Mouse (Mus musculus) midbrain, embryonic 12.5 days (tissue): ENCODE results near the gene Psmc6. TPM values are rescaled to one million over a fixed set of nuclear protein-coding genes. Genes with fewer than 3 reads are reported as not detected.
A peak's percentile ranks its signal among the peaks of the same experiment; 100 is the strongest.

ENCODE experiments used
- ATAC-seq: fragments of 200-750 bp; cut with Nextera tagmentation; 2 replicates; pipeline ENCODE4 v1.8.0; 2017; ENCODE audit warnings: low read depth, moderate TSS enrichment, moderate library complexity; ENCODE audit not compliant: low FRiP score
- H3K27ac ChIP-seq: fragments of 300-500 bp; sonication (generic); replicated peaks from 2 replicates; pipeline ENCODE4 v1.5.1; 2016; ENCODE audit warnings: mild to moderate bottlenecking
- H3K27me3 ChIP-seq: fragments of 300-500 bp; sonication (generic); 2 replicates; pipeline ENCODE4 v1.6.1; 2016; ENCODE audit warnings: mild to moderate bottlenecking
- H3K36me3 ChIP-seq: fragments of 300-500 bp; sonication (generic); 2 replicates; pipeline ENCODE4 v1.6.1; 2016
- H3K4me1 ChIP-seq: fragments of 300-500 bp; sonication (generic); 2 replicates; pipeline ENCODE4 v1.6.1; 2016
- H3K4me2 ChIP-seq: fragments of 300-500 bp; sonication (generic); replicated peaks from 2 replicates; pipeline ENCODE4 v1.6.1; 2016; ENCODE audit warnings: mild to moderate bottlenecking, moderate library complexity
- H3K4me3 ChIP-seq: fragments of 300-500 bp; sonication (generic); 2 replicates; pipeline ENCODE4 v1.5.1; 2016; ENCODE audit warnings: mild to moderate bottlenecking
- H3K9ac ChIP-seq: fragments of 300-500 bp; sonication (generic); replicated peaks from 2 replicates; pipeline ENCODE4 v1.6.1; 2016; ENCODE audit warnings: mild to moderate bottlenecking, moderate library complexity
- H3K9me3 ChIP-seq: fragments of 300-500 bp; sonication (generic); 2 replicates; pipeline ENCODE4 v1.6.1; 2016; ENCODE audit warnings: mild to moderate bottlenecking
- WGBS: fragments of 180-500 bp; shearing (Covaris S2); methylation state at CpG from one replicate; pipeline ENCODE4 v1.1.7; 2016; 5-methylcytosine and 5-hydroxymethylcytosine counted together
- polyA plus RNA-seq: library from polyadenylated mRNA; unstranded; fragments of >200 nt; fragmentation: Nextera tagmentation; extraction: Ambion mirVana; gene quantifications from 2 replicates; pipeline ENCODE4 v1.2.1, GENCODE M21; 2016

The Psmc6 gene
- polyA plus RNA-seq, 1 experiment from 2014 or later = 210 TPM

DNA sequence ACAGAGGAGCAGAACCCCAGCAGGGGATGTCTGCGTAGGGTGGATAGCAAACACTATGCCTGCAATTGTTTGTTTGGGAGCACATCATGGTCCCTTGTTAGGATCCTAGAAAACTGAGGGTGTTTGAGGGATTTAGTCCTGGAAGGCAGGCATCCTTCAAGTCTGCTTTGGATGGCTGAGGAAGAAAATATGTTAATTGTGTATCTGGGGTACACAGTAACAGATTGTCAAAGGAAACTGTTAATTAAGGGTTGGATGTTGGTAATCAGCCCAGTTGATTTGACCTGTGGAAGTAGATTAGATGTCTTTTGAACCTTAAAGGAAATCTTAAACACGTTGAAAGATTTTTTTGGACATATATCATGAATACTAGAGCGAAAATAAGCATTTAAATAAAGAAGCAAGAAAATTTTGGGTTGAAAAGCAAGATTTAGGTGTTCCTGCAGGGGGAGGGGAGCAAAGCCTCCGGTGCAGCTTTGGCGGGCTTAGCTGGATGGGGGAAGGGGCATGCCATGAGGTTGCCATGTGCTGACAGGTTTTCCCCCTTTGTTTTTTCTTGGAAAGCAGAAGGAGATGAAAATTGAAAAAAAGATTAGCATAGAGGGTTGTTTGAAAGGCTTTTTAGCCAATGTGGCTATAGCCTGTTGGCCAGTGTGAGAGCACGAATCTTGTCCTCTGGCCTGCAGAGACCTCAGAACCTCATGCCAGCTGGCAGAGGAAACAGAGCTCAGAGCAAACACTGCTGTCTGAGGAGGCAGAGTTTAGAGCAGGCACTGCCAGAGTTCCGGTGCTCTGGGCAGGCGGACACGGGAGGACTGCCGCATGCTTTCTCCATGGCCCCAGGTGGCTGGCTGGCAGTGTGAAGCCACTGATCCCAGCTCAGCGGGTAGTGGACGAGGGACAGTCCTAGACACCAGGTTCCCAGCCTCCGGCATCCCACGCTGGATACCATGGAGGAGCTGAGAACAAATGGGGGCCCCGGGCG lies 34.9 kb downstream of the Psmc6 start:
- 71% methylated on average over 16 of the region's 16 CpGs for WGBS
- Histone ChIP-seq H3K27me3 (no peaks in the 10 kb centered on the region), H3K4me2 (no peak overlapping the region), H3K9me3 (no peaks in the 10 kb centered on the region), H3K9ac (no peak overlapping the region), H3K4me1 (no peaks in the 10 kb centered on the region), H3K4me3 (no peak overlapping the region), H3K36me3 (peaks cover 12% of the 10 kb centered on the region), H3K27ac (0 out of 2 replicates have a peak overlapping the region, but pooled peaks have one; percentile 6)
- ATAC-seq = no peak

DNA sequence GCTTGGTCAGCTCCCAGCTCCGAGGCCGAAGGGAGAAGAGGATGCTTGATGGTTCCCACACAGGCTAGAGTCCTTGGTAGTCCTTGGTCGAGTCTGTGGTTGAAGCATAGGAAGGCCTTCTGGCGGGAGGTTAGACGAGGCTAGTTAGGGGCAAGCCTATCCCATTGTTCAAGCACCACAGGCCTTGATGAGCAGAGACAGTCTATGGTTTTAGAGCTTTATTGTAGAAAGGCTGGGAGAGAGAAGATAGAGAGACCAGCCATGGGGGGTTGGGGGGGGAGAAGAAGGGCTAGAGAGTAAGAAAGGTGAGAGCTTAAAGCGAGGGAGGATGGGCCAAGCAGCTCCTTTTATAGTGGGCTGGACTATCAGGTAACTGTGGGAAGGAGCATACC lies 35.6 kb downstream of the Psmc6 start:
- H3K36me3 ChIP-seq = peaks cover 15% of the 10 kb centered on the region
- 87% methylated on average over 6 of the region's 6 CpGs for WGBS
- no peaks in the 10 kb centered on the region for H3K4me1 ChIP-seq
- no peak overlapping the region for H3K4me3 ChIP-seq
- ATAC-seq = no peak
- H3K27ac ChIP-seq = 0 out of 2 replicates have a peak overlapping the region, but pooled peaks have one; percentile 6
- no peak overlapping the region for H3K4me2 ChIP-seq
- H3K27me3 ChIP-seq = no peaks in the 10 kb centered on the region
- H3K9ac ChIP-seq = no peak overlapping the region
- peaks cover 3% of the 10 kb centered on the region; the same call in 1 of the 2 replicates for H3K9me3 ChIP-seq

DNA sequence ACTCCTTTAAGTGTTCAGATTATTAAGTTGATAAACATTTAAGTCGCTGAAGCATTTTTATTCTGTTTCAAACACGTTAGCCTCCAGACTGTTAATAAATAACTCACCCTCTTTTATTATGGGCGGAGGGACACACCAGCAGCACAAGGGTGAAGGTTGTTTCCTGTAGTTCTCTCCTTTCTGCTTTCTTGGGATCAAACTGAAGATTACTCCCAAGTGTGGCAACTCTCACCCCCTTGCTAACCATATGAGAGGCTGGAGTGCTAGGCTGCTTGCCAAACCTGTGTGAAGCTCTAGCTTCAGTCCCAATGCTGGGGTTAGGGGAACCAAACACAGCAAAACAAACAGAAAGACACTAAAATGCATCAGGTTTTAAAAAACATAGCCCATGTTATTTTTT lies 49.2 kb downstream of the Psmc6 start:
- Histone ChIP-seq H3K4me3 (no peak overlapping the region), H3K36me3 (peaks cover 26% of the 10 kb centered on the region), H3K27me3 (no peaks in the 10 kb centered on the region), H3K4me2 (no peak overlapping the region), H3K4me1 (no peaks in the 10 kb centered on the region), H3K27ac (no peak overlapping the region), H3K9me3 (no peaks in the 10 kb centered on the region), H3K9ac (no peak overlapping the region)
- no peak for ATAC-seq
- 96% methylated on average over 3 of the region's 3 CpGs for WGBS

GRCm38 (mm10) chr14:45380756-45381155 lies 51.2 kb downstream of the Psmc6 start:
- Histone ChIP-seq H3K4me1 (no peaks in the 10 kb centered on the region), H3K4me3 (no peak overlapping the region), H3K27me3 (no peaks in the 10 kb centered on the region), H3K4me2 (no peak overlapping the region), H3K9ac (no peak overlapping the region), H3K36me3 (peaks cover 26% of the 10 kb centered on the region), H3K27ac (no peak overlapping the region), H3K9me3 (no peaks in the 10 kb centered on the region)
- no peak for ATAC-seq
- 89% methylated on average over 6 of the region's 6 CpGs for WGBS

DNA sequence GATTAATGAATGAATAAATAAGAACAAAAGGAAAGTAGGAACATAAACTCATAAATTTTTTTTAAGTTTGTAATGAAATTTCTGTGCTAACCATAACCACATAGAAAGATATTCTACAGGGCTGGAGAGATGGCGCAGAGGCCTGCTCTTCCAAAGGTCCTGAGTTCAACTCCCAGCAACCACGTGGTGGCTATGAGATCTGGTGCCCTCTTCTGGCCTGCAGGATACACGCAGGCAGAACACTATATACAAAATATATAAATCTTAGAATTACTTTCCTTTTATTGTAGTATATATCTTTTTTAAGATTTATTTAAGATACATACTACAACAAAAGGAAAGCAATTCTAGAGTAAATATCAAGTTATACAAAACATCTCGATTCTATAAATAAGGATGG lies 53.3 kb downstream of the Psmc6 start:
- no peak overlapping the region for H3K27ac ChIP-seq
- no peak for ATAC-seq
- no peak overlapping the region for H3K4me2 ChIP-seq
- H3K4me3 ChIP-seq = no peak overlapping the region
- no peaks in the 10 kb centered on the region for H3K27me3 ChIP-seq
- H3K36me3 ChIP-seq = peaks cover 26% of the 10 kb centered on the region
- 83% methylated on average over 4 of the region's 4 CpGs for WGBS
- peaks cover 6% of the 10 kb centered on the region for H3K4me1 ChIP-seq
- H3K9me3 ChIP-seq = no peaks in the 10 kb centered on the region
- no peak overlapping the region for H3K9ac ChIP-seq

- 94% methylated on average over 2 of the region's 2 CpGs for whole genome bisulfite sequencing
Measured at GRCm38 (mm10) chr14:45385596-45385995, 56.0 kb downstream of the Psmc6 start.

GRCm38 (mm10) chr14:45387480-45387879 lies 57.9 kb downstream of the Psmc6 start:
- H3K4me3 ChIP-seq = peak overlapping the region; percentile 81

More at GRCm38 (mm10) chr14:45385596-45385995, 56.0 kb downstream of the Psmc6 start:
- Histone ChIP-seq H3K9ac (no peak overlapping the region), H3K36me3 (peaks cover 7% of the 10 kb centered on the region), H3K27ac (no peak overlapping the region), H3K4me2 (no peak overlapping the region), H3K9me3 (no peaks in the 10 kb centered on the region), H3K27me3 (no peaks in the 10 kb centered on the region), H3K4me3 (no peak overlapping the region), H3K4me1 (peaks cover 7% of the 10 kb centered on the region)
- ATAC-seq = no peak

GRCm38 (mm10) chr14:45388345-45389181 lies 59.0 kb downstream of the Psmc6 start:
- Histone ChIP-seq H3K4me1 (peaks cover 7% of the 10 kb centered on the region), H3K4me3 (peak overlapping the region; percentile 81), H3K9me3 (no peaks in the 10 kb centered on the region), H3K4me2 (peak overlapping the region; percentile 79), H3K27me3 (no peaks in the 10 kb centered on the region), H3K9ac (peak overlapping the region; percentile 85), H3K36me3 (no peaks in the 10 kb centered on the region), H3K27ac (peak overlapping the region; percentile 75)
- peak; percentile 97 for ATAC-seq
- under 1% methylated on average over 71 of the region's 71 CpGs for WGBS

More at GRCm38 (mm10) chr14:45387480-45387879, 57.9 kb downstream of the Psmc6 start:
- ATAC-seq = no peak
- peak overlapping the region; percentile 79 for H3K4me2 ChIP-seq
- no peaks in the 10 kb centered on the region for H3K27me3 ChIP-seq
- H3K4me1 ChIP-seq = peaks cover 7% of the 10 kb centered on the region
- H3K27ac ChIP-seq = no peak overlapping the region
- no peaks in the 10 kb centered on the region for H3K9me3 ChIP-seq
- WGBS = 14% methylated on average over 2 of the region's 2 CpGs
- H3K36me3 ChIP-seq = no peaks in the 10 kb centered on the region
- peak overlapping the region; percentile 85; the same call in 1 of the 2 replicates for H3K9ac ChIP-seq

GRCm38 (mm10) chr14:45389194-45389593 lies 59.6 kb downstream of the Psmc6 start:
- ATAC-seq = no peak
- H3K9ac ChIP-seq = peak overlapping the region; percentile 85
- peak overlapping the region; percentile 79 for H3K4me2 ChIP-seq
- WGBS = 31% methylated on average over 3 of the region's 3 CpGs
- H3K27me3 ChIP-seq = no peaks in the 10 kb centered on the region
- peak overlapping the region; percentile 75 for H3K27ac ChIP-seq
- H3K4me3 ChIP-seq = peak overlapping the region; percentile 81
- H3K9me3 ChIP-seq = no peaks in the 10 kb centered on the region
- H3K36me3 ChIP-seq = no peaks in the 10 kb centered on the region
- peaks cover 7% of the 10 kb centered on the region for H3K4me1 ChIP-seq
